Mouse (Mus musculus) ES-E14 (cell line): ENCODE results near the gene Cep290. TPM values are rescaled to one million over a fixed set of nuclear protein-coding genes. Genes with fewer than 3 reads are reported as not detected.

Experiments used
- DNase-seq: peaks from one replicate; pipeline ENCODE4 v3.0.0-alpha.2; 2013; ENCODE audit warnings: low read depth, low spot score
- H3K27ac ChIP-seq: 2 replicates; pipeline ENCODE4 v1.5.1; 2012; ENCODE audit warnings: low read depth, mild to moderate bottlenecking, low read length, moderate library complexity, mixed read lengths; ENCODE audit not compliant: poor library complexity, insufficient read depth, severe bottlenecking
- H3K36me3 ChIP-seq: 2 replicates; pipeline ENCODE4 v1.6.1; 2012; ENCODE audit warnings: mild to moderate bottlenecking, low read length, moderate library complexity, mixed read lengths; ENCODE audit not compliant: control insufficient read depth, poor library complexity, insufficient read depth, severe bottlenecking
- H3K4me1 ChIP-seq, 2 experiments: fragments of 150-350 bp in 1 of 2; sonication (generic) in 1 of 2; 2 replicates each; pipeline ENCODE4 v1.6.1; 2012; ENCODE audit warnings: low read length in 2 of 2, mild to moderate bottlenecking in 1 of 2, mixed read lengths in 1 of 2; ENCODE audit not compliant: control insufficient read depth in 2 of 2, insufficient read depth in 2 of 2, poor library complexity in 1 of 2
- H3K4me3 ChIP-seq, 2 experiments: fragments of 150-350 bp in 1 of 2; sonication (generic) in 1 of 2; 2 replicates each; pipeline ENCODE4 v1.5.1; 2012; ENCODE audit warnings: low read length in 2 of 2, low read depth in 1 of 2, mild to moderate bottlenecking in 1 of 2, mixed read lengths in 1 of 2; ENCODE audit not compliant: insufficient read depth in 1 of 2, poor library complexity in 1 of 2, severe bottlenecking in 1 of 2
- H3K9ac ChIP-seq: 2 replicates; pipeline ENCODE4 v1.6.1; 2012; ENCODE audit warnings: low read depth, mild to moderate bottlenecking, low read length, mixed read lengths; ENCODE audit not compliant: poor library complexity, insufficient read depth, severe bottlenecking
- H3K9me3 ChIP-seq: fragments of 150-350 bp; sonication (generic); 2 replicates; pipeline ENCODE4 v1.6.1; 2012; ENCODE audit warnings: low read depth, mild to moderate bottlenecking, low read length; ENCODE audit not compliant: control insufficient read depth, insufficient read depth
- CHD2 ChIP-seq: IDR thresholded peaks from 2 replicates; pipeline ENCODE4 v1.6.1; 2014; ENCODE audit warnings: mild to moderate bottlenecking, low read depth, low read length, inconsistent platforms
- HCFC1 ChIP-seq: IDR thresholded peaks from 2 replicates; pipeline ENCODE4 v1.6.1; 2012; ENCODE audit warnings: low read length, inconsistent platforms, borderline replicate concordance; ENCODE audit not compliant: insufficient read depth
- MAFK ChIP-seq: IDR thresholded peaks from 2 replicates; pipeline ENCODE4 v1.6.1; 2014; ENCODE audit warnings: mild to moderate bottlenecking, low read depth, low read length, inconsistent platforms; ENCODE audit not compliant: insufficient read depth
- ZC3H11A ChIP-seq: IDR thresholded peaks from 2 replicates; pipeline ENCODE4 v1.6.1; 2012; ENCODE audit warnings: low read depth, mild to moderate bottlenecking, inconsistent platforms, low read length, borderline replicate concordance
- ZNF384 ChIP-seq: IDR thresholded peaks from 2 replicates; pipeline ENCODE4 v1.6.1; 2012; ENCODE audit warnings: low read depth, low read length, inconsistent platforms
- in situ Hi-C, 2 experiments: fragments of 600-800 bp; cut with MboI; formaldehyde crosslinking; loops; one replicate each; pipeline ENCODE4 v1.15.1; 2025; ENCODE audit warnings: low sequenced_read_pairs in 2 of 2, inconsistent platforms in 1 of 2; ENCODE audit not compliant: unreplicated experiment in 2 of 2
- total RNA-seq: library from RNA; depleted of rRNA; stranded (reverse); fragments of 300-350 nt; gene quantifications from 2 replicates; pipeline ENCODE4 v1.2.3, GENCODE M21; 2012; rRNA removed

Cep290 gene
- total RNA-seq: 8.7 and 12.5 TPM in 2 replicates

DNA sequence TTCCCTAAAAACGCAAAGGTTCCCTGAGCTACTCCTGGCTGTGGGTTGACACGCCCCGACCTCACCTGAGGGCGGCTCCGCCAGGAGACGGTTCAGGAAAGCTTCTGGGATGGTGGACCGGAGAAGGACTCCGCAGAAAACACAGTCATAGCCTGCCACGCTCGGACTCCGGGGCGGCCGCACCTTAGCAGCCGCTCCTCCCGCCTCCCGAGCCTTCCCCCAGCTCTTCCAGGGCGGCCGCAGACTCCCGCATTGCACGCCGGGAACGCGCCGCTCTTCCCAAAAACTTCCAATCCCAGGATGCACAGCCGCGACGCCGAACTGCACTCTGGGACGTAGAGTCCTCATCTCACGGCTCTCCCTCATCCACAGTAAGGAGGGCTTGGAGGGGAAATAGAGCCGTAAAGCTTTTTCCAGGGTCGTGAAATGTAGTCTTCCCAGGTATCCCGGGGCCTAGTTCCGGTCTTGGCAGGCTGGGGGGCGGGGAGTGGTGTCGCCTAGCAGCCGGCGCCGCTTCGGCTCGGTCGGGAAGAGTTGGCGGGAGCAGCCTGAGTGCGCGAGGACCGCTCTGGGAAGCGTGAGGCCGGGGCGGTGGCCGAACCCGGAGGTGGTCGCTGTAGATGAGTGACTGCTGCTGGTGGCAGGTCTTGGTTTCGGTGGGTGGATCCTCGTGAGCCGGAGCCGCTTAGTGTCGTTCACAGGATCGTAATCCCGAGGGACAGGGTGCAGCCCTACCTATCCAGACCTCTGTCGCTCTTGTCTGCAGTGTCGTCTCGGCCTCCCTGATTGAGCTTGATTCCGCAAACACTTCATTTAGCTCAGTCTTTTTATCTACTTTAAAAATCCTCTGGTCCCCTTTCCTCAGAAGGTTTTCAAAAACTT lies at the start of gene Cep290, which contains the start of gene Tmtc3:
Gene Cep290 (plus strand): TSS at position 462 of the 882 bp plus-strand sequence.
Gene Tmtc3 (minus strand): TSS at position 254 of the 882 bp plus-strand sequence.
- Histone ChIP-seq H3K9me3 (no peaks in the 10 kb centered on the region), H3K4me1 (peaks cover 2 to 6% of the 10 kb centered on the region in 2 experiments; a peak in 2 of 4 replicates), H3K36me3 (no peaks in the 10 kb centered on the region), H3K9ac (peak within 1 kb of the TSS; percentile 85), H3K27ac (peak within 1 kb of the TSS; percentile 29; the same call in 1 of the 2 replicates), H3K4me3 (peak within 1 kb of the TSS; percentile 90 to 98)
- peak; percentile 95 for DNase-seq
- TF ChIP-seq MAFK: no peak
- no peak for TF ChIP-seq CHD2
- no peak for TF ChIP-seq ZNF384
- no peak for TF ChIP-seq ZC3H11A
- TF ChIP-seq HCFC1: peak; percentile 97
- in situ Hi-C loops: no loop called here

DNA sequence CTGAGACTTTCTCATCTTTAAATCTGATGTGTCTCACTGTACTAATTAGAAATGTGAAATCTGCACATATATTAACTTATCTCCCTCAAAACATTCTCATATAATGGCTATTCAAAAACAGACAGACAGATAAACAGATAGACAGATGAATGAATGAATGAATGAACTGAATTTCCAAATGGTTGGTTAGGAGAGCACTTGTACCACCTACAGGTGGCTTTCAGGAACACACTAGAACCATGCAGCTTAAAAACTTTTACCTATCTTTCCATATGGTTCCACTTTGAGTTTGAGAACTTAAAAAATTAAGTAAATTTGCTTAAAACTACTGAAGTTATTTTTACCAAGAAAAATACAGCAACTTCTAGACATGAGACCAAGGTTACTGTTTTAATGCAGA lies 38.0 kb upstream of the Cep290 start:
- no peaks in the 10 kb centered on the region for H3K9me3 ChIP-seq
- no peak for TF ChIP-seq ZNF384
- no peak for TF ChIP-seq HCFC1
- no peak for TF ChIP-seq MAFK
- TF ChIP-seq ZC3H11A: no peak
- no peak for TF ChIP-seq CHD2
- in situ Hi-C loops: no loop called here

DNA sequence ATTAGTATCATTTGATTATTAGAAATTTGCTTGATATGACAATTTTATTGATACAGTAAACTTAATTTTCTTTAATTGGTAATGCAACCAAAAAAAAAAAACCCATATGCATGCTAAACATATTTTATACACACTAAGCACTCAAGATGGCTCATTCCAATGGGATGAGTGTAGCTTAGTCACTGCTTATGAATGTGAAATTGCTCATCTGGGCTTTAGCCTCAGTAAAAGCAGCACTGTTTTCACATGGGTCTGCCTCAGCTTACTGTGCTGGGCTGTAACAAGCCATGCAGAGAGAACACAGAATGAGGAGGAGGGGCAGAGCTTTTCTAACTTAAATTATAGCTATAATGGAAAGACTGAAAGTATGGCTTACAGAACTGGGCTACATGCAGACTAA lies 26.8 kb upstream of the Cep290 start:
- TF ChIP-seq ZNF384: no peak
- no peak for TF ChIP-seq HCFC1
- TF ChIP-seq ZC3H11A: no peak
- no peak for TF ChIP-seq MAFK
- TF ChIP-seq CHD2: no peak
- Histone ChIP-seq H3K4me1 (no peaks in the 10 kb centered on the region), H3K9me3 (no peaks in the 10 kb centered on the region), H3K27ac (no peak overlapping the region), H3K9ac (no peak overlapping the region), H3K4me3 (no peak overlapping the region), H3K36me3 (peaks cover 7% of the 10 kb centered on the region)
- in situ Hi-C loops: loop anchor here in 1 of 2 experiments (25.0 kb wide), 1 partner anchor 823 kb away; no protein-coding TSS in a partner anchor
- no peak for DNase-seq

More for the DNA sequence above, 38.0 kb upstream of the Cep290 start:
- DNase-seq: no peak
- Histone ChIP-seq H3K4me1 (no peaks in the 10 kb centered on the region), H3K36me3 (peaks cover 2% of the 10 kb centered on the region; the same call in 1 of the 2 replicates), H3K9ac (no peak overlapping the region), H3K4me3 (no peak overlapping the region), H3K27ac (no peak overlapping the region)

DNA sequence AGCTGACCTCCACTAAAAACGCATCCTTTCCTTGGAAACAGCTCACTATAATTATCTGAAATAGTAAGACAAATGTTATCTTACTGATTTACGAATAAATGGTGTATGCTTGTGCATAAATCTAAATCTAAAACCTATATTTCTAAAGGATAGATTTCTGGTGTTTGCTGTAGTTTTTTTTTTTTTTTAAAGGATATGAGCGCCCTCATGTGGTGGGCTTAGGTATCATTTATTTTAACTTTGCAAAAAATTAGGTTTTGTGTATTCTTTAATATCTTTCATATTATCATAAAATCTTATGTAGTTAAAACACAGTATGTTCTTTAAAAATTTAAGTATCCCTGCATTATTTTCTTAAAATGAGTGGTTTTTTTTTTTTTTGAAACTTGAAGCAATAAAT lies 12.3 kb upstream of the Cep290 start:
- no peak overlapping the region for H3K9ac ChIP-seq
- no peaks in the 10 kb centered on the region for H3K9me3 ChIP-seq
- TF ChIP-seq CHD2: no peak
- peak; percentile 95 for TF ChIP-seq ZNF384
- no peak overlapping the region for H3K27ac ChIP-seq
- H3K4me3 ChIP-seq: no peak overlapping the region
- H3K4me1 ChIP-seq: no peaks in the 10 kb centered on the region
- peaks cover 5% of the 10 kb centered on the region for H3K36me3 ChIP-seq
- in situ Hi-C loops: no loop called here
- no peak for DNase-seq
